Mouse (Mus musculus): Measurements from ENCODE around the gene Vmn2r120. TPM values are rescaled to one million over a fixed set of nuclear protein-coding genes. Genes with fewer than 3 reads are reported as not detected.
"Not testable (repeated sequence)": the region's sequence is repeated elsewhere in the genome, so short reads cannot be mapped to it uniquely, and the experiment has no call there.

The Vmn2r120 gene
- total RNA-seq (2015; ENCODE audit: low replicate concordance) (not detected in 2 replicates), total RNA-seq (2017; ENCODE audit: low replicate concordance) (not detected in 2 replicates)

GRCm38 (mm10) chr17:57545405-57545804 lies at the start of gene Vmn2r120:
TSS of gene Vmn2r120 (minus strand) at chr17:57545505.
- ATAC-seq (replicated peaks; ENCODE audit: low FRiP score, poor library complexity, severe bottlenecking): no peak

- not testable (repeated sequence) for ATAC-seq (replicated peaks; ENCODE audit: low FRiP score, poor library complexity, severe bottlenecking)
These were observed 42.0 kb upstream of the Vmn2r120 start for GRCm38 (mm10) chr17:57587273-57587672.

GRCm38 (mm10) chr17:57574075-57574705 lies 28.9 kb upstream of the Vmn2r120 start:
- no peak for ATAC-seq (replicated peaks; ENCODE audit: low FRiP score, poor library complexity, severe bottlenecking)

Other genes with a start within 250 kb of the Vmn2r120 start
- gene Adgre1, start 186.8 kb downstream of the Vmn2r120 start, total RNA-seq (2015; ENCODE audit: low replicate concordance): 7.1 and 17.3 TPM in 2 replicates
- 13.1 and 25.4 TPM in 2 replicates for gene Adgre1, start 186.8 kb downstream of the Vmn2r120 start, total RNA-seq (2017; ENCODE audit: low replicate concordance)
- gene Gm21834, start 196.7 kb upstream of the Vmn2r120 start, total RNA-seq (2015; ENCODE audit: low replicate concordance): not detected in 2 replicates
- not detected in 2 replicates for gene Gm21834, start 196.7 kb upstream of the Vmn2r120 start, total RNA-seq (2017; ENCODE audit: low replicate concordance)
- not detected in 2 replicates for gene Cntnap5c, start 224.1 kb upstream of the Vmn2r120 start, total RNA-seq (2015; ENCODE audit: low replicate concordance)
- not detected in 2 replicates for gene Cntnap5c, start 224.1 kb upstream of the Vmn2r120 start, total RNA-seq (2017; ENCODE audit: low replicate concordance)

All from erythroid progenitor cell, adult 5-6 weeks (primary cell).